Mouse (Mus musculus) urinary bladder, postnatal 25 days (tissue): Measurements from ENCODE around the gene Rdh9.

ENCODE experiments used
- DNase-seq: peaks from one replicate; pipeline ENCODE4 v3.0.0; 2022; ENCODE audit warnings: low spot score

The Rdh9 gene

DNA sequence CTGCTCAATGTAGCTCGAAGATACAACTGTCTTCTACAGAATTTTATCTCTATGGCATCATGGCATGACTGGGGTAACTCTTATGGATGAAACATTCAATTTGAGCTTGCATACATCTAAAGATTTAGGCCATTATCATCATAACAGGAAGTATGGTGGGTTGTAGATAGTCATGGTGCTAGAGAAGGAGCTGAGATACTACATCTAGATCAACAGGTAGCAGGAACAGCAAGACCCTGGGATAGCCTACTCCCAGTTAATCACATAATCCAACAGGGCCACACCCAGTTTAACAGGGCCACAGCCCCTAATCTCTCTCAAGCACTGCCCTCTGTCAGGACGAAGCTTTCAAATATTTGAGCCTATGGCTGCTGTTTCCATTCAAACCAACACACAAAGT, 64.6 kb downstream of the Rdh9 start:
- DNase-seq: no peak
